Comparison of ENCODE assay signal across 20 mouse cellular contexts in genomic region chr5:137699850-137700249, GRCm38 (mm10). TPM values are rescaled to one million over a fixed set of nuclear protein-coding genes. Genes with fewer than 3 reads are reported as not detected.
DNase-seq lines count a peak whose midpoint lies in the region; ATAC-seq and TF ChIP-seq lines count a peak whose summit lies in the region.
"Had no signal": no experiment of that assay in that cellular context is flagged by ENCODE, and none has a peak within 500 bp of the region (broad histone marks: within the 10 kb centered on the region; RNA-seq: fewer than 3 reads in every experiment).

No protein-coding gene starts in this region.

- peaks cover 5% of the 10 kb centered on the region; the same call in 1 of the 2 replicates for H3K27me3 ChIP-seq in G1E (ENCODE audit: insufficient read depth, low read length)
- H3K27me3 ChIP-seq in MEL (ENCODE audit: control insufficient read depth in 1 of 2, insufficient read depth in 2 of 2, low read length in 2 of 2), result no peaks in the 10 kb centered on the region
- no peaks in the 10 kb centered on the region for H3K27me3 ChIP-seq in liver, embryonic 11.5 days (replicated peaks; ENCODE audit: control insufficient read depth, insufficient read depth, low read length)
- H3K27me3 ChIP-seq in liver, embryonic 15.5 days, result no peaks in the 10 kb centered on the region
- H3K27me3 ChIP-seq: embryonic facial prominence, embryonic 13.5 days; forebrain, embryonic 13.5 days; heart, embryonic 12.5 days; hindbrain, embryonic 15.5 days had no signal

- H3K4me2 ChIP-seq in liver, embryonic 11.5 days, result no peak overlapping the region
- H3K4me2 ChIP-seq in liver, embryonic 15.5 days, result no peak overlapping the region; the same call in 1 of the 2 replicates
- H3K4me2 ChIP-seq: embryonic facial prominence, embryonic 13.5 days; forebrain, embryonic 13.5 days; heart, embryonic 12.5 days; hindbrain, embryonic 15.5 days had no signal

- H3K9me3 ChIP-seq in G1E (replicated peaks) (no peaks in the 10 kb centered on the region), MEL (replicated peaks; ENCODE audit: insufficient read depth, low read length) (no peaks in the 10 kb centered on the region)
- no peaks in the 10 kb centered on the region for H3K9me3 ChIP-seq in liver, embryonic 11.5 days (ENCODE audit: control insufficient read depth, low read length)
- H3K9me3 ChIP-seq in liver, embryonic 15.5 days (replicated peaks), result no peaks in the 10 kb centered on the region
- H3K9me3 ChIP-seq: embryonic facial prominence, embryonic 13.5 days; forebrain, embryonic 13.5 days; heart, embryonic 12.5 days; hindbrain, embryonic 15.5 days had no signal

- TF ChIP-seq EP300 in MEL (IDR thresholded peaks at IDR 0.05; ENCODE audit: low read depth in 1 of 2, low read length in 2 of 2), result peak; percentile 48 to 55; a peak in 2 of 4 replicates

- H3K4me1 ChIP-seq in G1E (ENCODE audit: insufficient read depth, low read depth, low read length) (peaks cover 24% of the 10 kb centered on the region), MEL (ENCODE audit: control insufficient read depth in 1 of 2, insufficient read depth in 2 of 2, low read length in 2 of 2) (peaks cover 11% of the 10 kb centered on the region in 2 experiments)
- H3K4me1 ChIP-seq in liver, embryonic 11.5 days (replicated peaks; ENCODE audit: control insufficient read depth, insufficient read depth, low read length), result peaks cover 7% of the 10 kb centered on the region; the same call in 1 of the 2 replicates
- peaks cover 16% of the 10 kb centered on the region for H3K4me1 ChIP-seq in liver, embryonic 15.5 days (replicated peaks)
- H3K4me1 ChIP-seq: embryonic facial prominence, embryonic 13.5 days; hindbrain, embryonic 10.5 days; hindbrain, embryonic 15.5 days had no signal

- TF ChIP-seq CTCF in G1E (IDR thresholded peaks at IDR 0.05; ENCODE audit: low read depth, low read length), result no peak
- no peak for TF ChIP-seq CTCF in MEL (IDR thresholded peaks at IDR 0.05 in 2 of 3, conservative IDR thresholded peaks at IDR 0.05 in 1 of 3; ENCODE audit: control insufficient read depth in 1 of 3, insufficient read depth in 1 of 3, low read depth in 2 of 3, low read length in 3 of 3, poor library complexity in 1 of 3, severe bottlenecking in 1 of 3)

- H3K4me3 ChIP-seq in G1E (ENCODE audit: low read depth, low read length), result no peak overlapping the region
- no peak overlapping the region for H3K4me3 ChIP-seq in MEL (ENCODE audit: control insufficient read depth in 1 of 2, insufficient read depth in 1 of 2, low read depth in 2 of 2, low read length in 2 of 2)
- H3K4me3 ChIP-seq in liver, embryonic 11.5 days (ENCODE audit: low read depth, low read length), result no peak overlapping the region
- H3K4me3 ChIP-seq in liver, embryonic 15.5 days (replicated peaks), result no peak overlapping the region
- H3K4me3 ChIP-seq: embryonic facial prominence, embryonic 13.5 days; forebrain, embryonic 13.5 days; gastrocnemius, adult 2 months; heart, embryonic 12.5 days; hindbrain, embryonic 10.5 days; hindbrain, embryonic 15.5 days had no signal

- no peak for TF ChIP-seq RAD21 in MEL (IDR thresholded peaks at IDR 0.05; ENCODE audit: low read depth, low read length)

- no peaks in the 10 kb centered on the region for H3K36me3 ChIP-seq in G1E (replicated peaks)
- H3K36me3 ChIP-seq in MEL (ENCODE audit: control insufficient read depth in 1 of 2, insufficient read depth in 2 of 2, low read length in 2 of 2), result peaks cover 0 to 12% of the 10 kb centered on the region in 2 experiments; a peak in 2 of 4 replicates
- H3K36me3 ChIP-seq in liver, embryonic 11.5 days (ENCODE audit: control insufficient read depth, insufficient read depth, low read length), result no peaks in the 10 kb centered on the region
- no peaks in the 10 kb centered on the region for H3K36me3 ChIP-seq in liver, embryonic 15.5 days (replicated peaks)
- H3K36me3 ChIP-seq: embryonic facial prominence, embryonic 13.5 days; heart, embryonic 12.5 days; hindbrain, embryonic 10.5 days; hindbrain, embryonic 15.5 days had no signal

- H3K79me2 ChIP-seq in MEL (ENCODE audit: control insufficient read depth, insufficient read depth, low read length, poor library complexity), result no peaks in the 10 kb centered on the region

- 37% methylated on average over 2 of the region's 2 CpGs for WGBS in liver, embryonic 11.5 days
- WGBS in liver, embryonic 15.5 days (ENCODE audit: insufficient replicate concordance), result 15% methylated on average over 2 of the region's 2 CpGs

- ATAC-seq in G1E (ENCODE audit: extremely low read depth, insufficient number of reproducible peaks, low FRiP score, poor library complexity, severe bottlenecking), result 0 out of 2 replicates have a peak, but pooled peaks have one; percentile 15
- peak; percentile 85 for ATAC-seq in liver, embryonic 11.5 days (replicated peaks; ENCODE audit: low FRiP score)
- ATAC-seq in liver, embryonic 15.5 days (ENCODE audit: insufficient read depth), result peak; percentile 84
- ATAC-seq in monocyte, adult 5-6 weeks (replicated peaks; ENCODE audit: insufficient number of reproducible peaks, low FRiP score, low TSS enrichment, poor library complexity, severe bottlenecking), result no peak
- no peak for ATAC-seq in erythroblast, adult 5-6 weeks (replicated peaks; ENCODE audit: low FRiP score, poor library complexity, severe bottlenecking)
- ATAC-seq: forebrain, embryonic 13.5 days had no signal

- peak; percentile 7 for DNase-seq in G1E (ENCODE audit: low spot score)
- DNase-seq in MEL (ENCODE audit: low read depth, low spot score), result peak; percentile 51
- no peak for DNase-seq in liver, embryonic 11.5 days (ENCODE audit: low spot score)
- no peak for DNase-seq in cerebellum, postnatal 36 days
- no peak for DNase-seq in cerebellum, postnatal 14 days
- DNase-seq: adrenal gland, postnatal 10 days; cerebellum, adult 18-20 months; cerebellum, adult 9-11 months; gastrocnemius, adult 2 months; gastrocnemius, postnatal 25 days; heart, adult 18-20 months had no signal

- no peak overlapping the region for H3K27ac ChIP-seq in MEL (ENCODE audit: control insufficient read depth, low read depth, low read length)
- no peak overlapping the region for H3K27ac ChIP-seq in liver, embryonic 11.5 days (ENCODE audit: low read depth, low read length)
- peak overlapping the region; percentile 34; the same call in 1 of the 2 replicates for H3K27ac ChIP-seq in liver, embryonic 15.5 days (replicated peaks)
- H3K27ac ChIP-seq: embryonic facial prominence, embryonic 13.5 days; forebrain, embryonic 13.5 days; gastrocnemius, adult 2 months; hindbrain, embryonic 10.5 days; hindbrain, embryonic 15.5 days had no signal

- no peak overlapping the region for H3K9ac ChIP-seq in MEL (ENCODE audit: control insufficient read depth, low read depth, low read length, poor library complexity, severe bottlenecking)
- H3K9ac ChIP-seq in liver, embryonic 11.5 days (ENCODE audit: low read depth, low read length), result no peak overlapping the region
- no peak overlapping the region for H3K9ac ChIP-seq in liver, embryonic 15.5 days
- H3K9ac ChIP-seq: embryonic facial prominence, embryonic 13.5 days; forebrain, embryonic 13.5 days; heart, embryonic 12.5 days; hindbrain, embryonic 15.5 days had no signal

- TF ChIP-seq POLR2A in MEL (IDR thresholded peaks at IDR 0.05; ENCODE audit: control insufficient read depth in 1 of 2, insufficient read depth in 1 of 2, low read depth in 1 of 2, low read length in 2 of 2, poor library complexity in 1 of 2), result no peak

RNA-seq across cellular contexts. Expression of gene Agfg2, which starts 15.3 kb away (rescaled TPM):
- total RNA-seq in G1E (2014; fragmentation: Nextera tagmentation), result 20.2 and 47.1 TPM in 2 replicates
- total RNA-seq in G1E (2017), result 25.0 and 26.1 TPM in 2 replicates
- polyA plus RNA-seq in G1E (2012), result 102 and 115 TPM in 2 replicates
- total RNA-seq in MEL (2012; rRNA removed), result 18.7 and 30.0 TPM in 2 replicates
- 10 to 100 TPM in 1 of 2 experiments, not detected in 1; 38.9 TPM for polyA plus RNA-seq in MEL (2012; ENCODE audit: insufficient read depth in 1 of 2, insufficient read length in 2 of 2, low read depth in 1 of 2, low replicate concordance in 2 of 2, missing spikeins in 1 of 2)
- 29.3 and 32.4 TPM in 2 replicates for polyA plus RNA-seq in liver, embryonic 11.5 days (2014; fragmentation: Nextera tagmentation; extraction: Ambion mirVana)
- 35.3 and 35.6 TPM in 2 replicates for polyA plus RNA-seq in liver, embryonic 15.5 days (2015; fragmentation: Nextera tagmentation; extraction: Ambion mirVana)
- total RNA-seq in monocyte, adult 5-6 weeks (2017), result 7.7 to 11.8 TPM (median 9.0 TPM) in 3 replicates
- 9.6 and 12.1 TPM in 2 replicates for total RNA-seq in erythroblast, adult 5-6 weeks (2015; ENCODE audit: low replicate concordance)
- total RNA-seq in erythroblast, adult 5-6 weeks (2017; ENCODE audit: low replicate concordance), result 20.5 and 24.5 TPM in 2 replicates

RNA-seq across cellular contexts. Expression of gene Nyap1, which starts 41.6 kb away (rescaled TPM):
- total RNA-seq in G1E (2014; fragmentation: Nextera tagmentation) (0.90 and 1.0 TPM in 2 replicates), G1E (2017) (0.38 and 0.70 TPM in 2 replicates), MEL (2012; rRNA removed) (0.39 and 0.42 TPM in 2 replicates)
- polyA plus RNA-seq in G1E (2012) (2.8 and 3.0 TPM in 2 replicates), MEL (2012; ENCODE audit: insufficient read depth in 1 of 2, insufficient read length in 2 of 2, low read depth in 1 of 2, low replicate concordance in 2 of 2, missing spikeins in 1 of 2) (1 to 10 TPM in 1 of 2 experiments, not detected in 1; 1.1 TPM)
- 0.39 and 0.43 TPM in 2 replicates for polyA plus RNA-seq in liver, embryonic 11.5 days (2014; fragmentation: Nextera tagmentation; extraction: Ambion mirVana)
- polyA plus RNA-seq in liver, embryonic 15.5 days (2015; fragmentation: Nextera tagmentation; extraction: Ambion mirVana), result 0.21 and 0.39 TPM in 2 replicates
- total RNA-seq in monocyte, adult 5-6 weeks (2017), result 0.19 to 1.2 TPM (median 0.43 TPM) in 3 replicates
- 0.38 TPM in 1 of 2 replicates, not detected in the other for total RNA-seq in erythroblast, adult 5-6 weeks (2015; ENCODE audit: low replicate concordance)
- 0.84 and 1.4 TPM in 2 replicates for total RNA-seq in erythroblast, adult 5-6 weeks (2017; ENCODE audit: low replicate concordance)

RNA-seq across cellular contexts. Expression of gene Tsc22d4, which starts 45.7 kb away (rescaled TPM):
- total RNA-seq in G1E (2014; fragmentation: Nextera tagmentation), result 90.8 and 114 TPM in 2 replicates
- total RNA-seq in G1E (2017), result 74.5 and 93.5 TPM in 2 replicates
- 404 and 491 TPM in 2 replicates for polyA plus RNA-seq in G1E (2012)
- total RNA-seq in MEL (2012; rRNA removed), result 52.7 and 58.3 TPM in 2 replicates
- polyA plus RNA-seq in MEL (2012; ENCODE audit: insufficient read depth in 1 of 2, insufficient read length in 2 of 2, low read depth in 1 of 2, low replicate concordance in 2 of 2, missing spikeins in 1 of 2), result 100 to 1,000 TPM in 1 of 2 experiments, not detected in 1; 203 TPM
- polyA plus RNA-seq in liver, embryonic 11.5 days (2014; fragmentation: Nextera tagmentation; extraction: Ambion mirVana), result 129 and 134 TPM in 2 replicates
- 68.8 and 75.1 TPM in 2 replicates for polyA plus RNA-seq in liver, embryonic 15.5 days (2015; fragmentation: Nextera tagmentation; extraction: Ambion mirVana)
- 65.2 to 107 TPM (median 70.0 TPM) in 3 replicates for total RNA-seq in monocyte, adult 5-6 weeks (2017)
- 24.5 and 44.6 TPM in 2 replicates for total RNA-seq in erythroblast, adult 5-6 weeks (2015; ENCODE audit: low replicate concordance)
- total RNA-seq in erythroblast, adult 5-6 weeks (2017; ENCODE audit: low replicate concordance), result 69.5 and 76.3 TPM in 2 replicates

RNA-seq across cellular contexts. Expression of gene Irs3, which starts 54.3 kb away (rescaled TPM):
- total RNA-seq in G1E (2014; fragmentation: Nextera tagmentation) (not detected in 2 replicates), G1E (2017) (0.11 and 0.12 TPM in 2 replicates), MEL (2012; rRNA removed) (0.10 TPM in 1 of 2 replicates, not detected in the other)
- polyA plus RNA-seq in G1E (2012) (not detected in 2 replicates), MEL (2012; ENCODE audit: insufficient read depth in 1 of 2, insufficient read length in 2 of 2, low read depth in 1 of 2, low replicate concordance in 2 of 2, missing spikeins in 1 of 2) (not detected)
- polyA plus RNA-seq in liver, embryonic 11.5 days (2014; fragmentation: Nextera tagmentation; extraction: Ambion mirVana), result 0.12 and 0.49 TPM in 2 replicates
- polyA plus RNA-seq in liver, embryonic 15.5 days (2015; fragmentation: Nextera tagmentation; extraction: Ambion mirVana), result 0.07 TPM in 1 of 2 replicates, not detected in the other
- 0.10 TPM in 1 of 3 replicates, not detected in the others for total RNA-seq in monocyte, adult 5-6 weeks (2017)
- total RNA-seq in erythroblast, adult 5-6 weeks (2015; ENCODE audit: low replicate concordance), result not detected in 2 replicates
- not detected in 2 replicates for total RNA-seq in erythroblast, adult 5-6 weeks (2017; ENCODE audit: low replicate concordance)
- polyA plus RNA-seq: brain, embryonic 14.5 days; forebrain, embryonic 13.5 days had no signal

RNA-seq across cellular contexts. Expression of gene Sap25, which starts 58.7 kb away (rescaled TPM):
- total RNA-seq in G1E (2014; fragmentation: Nextera tagmentation) (39.2 and 56.5 TPM in 2 replicates), G1E (2017) (7.9 and 10.5 TPM in 2 replicates), MEL (2012; rRNA removed) (1.9 and 3.0 TPM in 2 replicates)
- polyA plus RNA-seq in G1E (2012) (41.8 and 58.3 TPM in 2 replicates), MEL (2012; ENCODE audit: insufficient read depth in 1 of 2, insufficient read length in 2 of 2, low read depth in 1 of 2, low replicate concordance in 2 of 2, missing spikeins in 1 of 2) (10 to 100 TPM in 1 of 2 experiments, not detected in 1; 22.7 TPM)
- polyA plus RNA-seq in liver, embryonic 11.5 days (2014; fragmentation: Nextera tagmentation; extraction: Ambion mirVana), result 7.1 and 11.9 TPM in 2 replicates
- polyA plus RNA-seq in liver, embryonic 15.5 days (2015; fragmentation: Nextera tagmentation; extraction: Ambion mirVana), result 3.6 and 4.6 TPM in 2 replicates
- total RNA-seq in monocyte, adult 5-6 weeks (2017), result 20.7 to 64.8 TPM (median 21.8 TPM) in 3 replicates
- total RNA-seq in erythroblast, adult 5-6 weeks (2015; ENCODE audit: low replicate concordance), result 11.0 and 17.1 TPM in 2 replicates
- total RNA-seq in erythroblast, adult 5-6 weeks (2017; ENCODE audit: low replicate concordance), result 3.1 and 4.8 TPM in 2 replicates

Comparison
In these comparisons a context has a peak if more than half of its experiments do, and no peak if none do; other contexts are left out.
1. ATAC-seq: peak in G1E (single experiment), liver, embryonic 11.5 days (single experiment) and liver, embryonic 15.5 days (single experiment); none in monocyte, adult 5-6 weeks (single experiment) and erythroblast, adult 5-6 weeks (single experiment).
2. DNase-seq: peak in G1E (single experiment) and MEL (single experiment); none in liver, embryonic 11.5 days (single experiment), cerebellum, postnatal 36 days (0 of 2) and cerebellum, postnatal 14 days (0 of 2).